Mouse (Mus musculus): ENCODE measurements around the gene Abca2. TPM values are rescaled to one million over a fixed set of nuclear protein-coding genes. Genes with fewer than 3 reads are reported as not detected.
"Not testable (repeated sequence)": the region's sequence is repeated elsewhere in the genome, so short reads cannot be mapped to it uniquely, and the experiment has no call there.

Gene Abca2
- 10 to 100 TPM; 31.9 to 45.3 TPM for polyA plus RNA-seq (2017; shearing (Covaris generic))

GRCm38 (mm10) chr2:25428442-25429236 lies at the start of gene Abca2:
Abca2 (plus strand) TSS chr2:25428703.
- peak; percentile 77 for ATAC-seq

- no peak for ATAC-seq
Measured at GRCm38 (mm10) chr2:25384492-25384891, 44.0 kb upstream of the Abca2 start.

GRCm38 (mm10) chr2:25391266-25391665 lies 37.2 kb upstream of the Abca2 start:
- no peak for ATAC-seq

- ATAC-seq = no peak
Measured at GRCm38 (mm10) chr2:25394281-25395221, 34.0 kb upstream of the Abca2 start.

GRCm38 (mm10) chr2:25395721-25396596 lies 32.5 kb upstream of the Abca2 start, which contains the start of gene Entpd2:
Entpd2 (plus strand) TSS chr2:25395874.
- no peak for ATAC-seq

- ATAC-seq = no peak
Measured at GRCm38 (mm10) chr2:25396597-25396983, 31.9 kb upstream of the Abca2 start.

- ATAC-seq = no peak
Measured at GRCm38 (mm10) chr2:25397010-25397409, 31.5 kb upstream of the Abca2 start.

- ATAC-seq = no peak
Measured at GRCm38 (mm10) chr2:25398065-25398464, 30.4 kb upstream of the Abca2 start.

GRCm38 (mm10) chr2:25399051-25399450 lies 29.5 kb upstream of the Abca2 start, which contains the start of gene Npdc1:
Npdc1 (plus strand) TSS chr2:25399351.
- ATAC-seq = no peak

GRCm38 (mm10) chr2:25400291-25400690 lies 28.2 kb upstream of the Abca2 start:
- ATAC-seq = no peak

- ATAC-seq = no peak
Measured at GRCm38 (mm10) chr2:25400764-25401163, 27.7 kb upstream of the Abca2 start.

GRCm38 (mm10) chr2:25402377-25402971 lies 26.0 kb upstream of the Abca2 start:
- ATAC-seq = peak; percentile 61

GRCm38 (mm10) chr2:25402972-25403601 lies 25.4 kb upstream of the Abca2 start:
- ATAC-seq = no peak

GRCm38 (mm10) chr2:25403994-25404393 lies 24.5 kb upstream of the Abca2 start:
- no peak for ATAC-seq

GRCm38 (mm10) chr2:25408908-25409307 lies 19.6 kb upstream of the Abca2 start:
- ATAC-seq = no peak

GRCm38 (mm10) chr2:25413436-25413835 lies 15.1 kb upstream of the Abca2 start:
- not testable (repeated sequence) for ATAC-seq

- no peak for ATAC-seq
Measured at GRCm38 (mm10) chr2:25417426-25417825, 11.1 kb upstream of the Abca2 start.

GRCm38 (mm10) chr2:25421896-25422295 lies 6.6 kb upstream of the Abca2 start:
- no peak for ATAC-seq

GRCm38 (mm10) chr2:25422587-25423410 lies 5.7 kb upstream of the Abca2 start, which contains the start of gene Fut7:
Fut7 (plus strand) TSS chr2:25423267.
- peak; percentile 69 for ATAC-seq

GRCm38 (mm10) chr2:25423626-25424025 lies 4.9 kb upstream of the Abca2 start:
- no peak for ATAC-seq
